Mouse (Mus musculus) forebrain, embryonic 14.5 days (tissue): ENCODE data around the gene Fam71b. TPM values are rescaled to one million over a fixed set of nuclear protein-coding genes. Genes with fewer than 3 reads are reported as not detected.

ENCODE experiments used
- ATAC-seq: fragments of 200-750 bp; cut with Nextera tagmentation; 2 replicates; pipeline ENCODE4 v1.8.0; 2017; ENCODE audit warnings: mild to moderate bottlenecking, moderate library complexity
- DNase-seq: peaks from one replicate; pipeline ENCODE4 v3.0.0-alpha.2; 2015; ENCODE audit warnings: low spot score
- H3K27ac ChIP-seq: fragments of 300-500 bp; sonication (generic); 2 replicates; pipeline ENCODE4 v1.5.1; 2014; ENCODE audit warnings: low read depth, mild to moderate bottlenecking, control low read depth, low read length, moderate library complexity
- H3K27me3 ChIP-seq: fragments of 300-500 bp; sonication (generic); replicated peaks from 2 replicates; pipeline ENCODE4 v1.6.1; 2014; ENCODE audit warnings: low read length, control low read depth, mixed read lengths; ENCODE audit not compliant: control insufficient read depth, insufficient read depth
- H3K36me3 ChIP-seq: fragments of 300-500 bp; sonication (generic); 2 replicates; pipeline ENCODE4 v1.6.1; 2014; ENCODE audit warnings: low read length, control low read depth; ENCODE audit not compliant: control insufficient read depth, insufficient read depth
- H3K4me1 ChIP-seq: fragments of 300-500 bp; sonication (generic); 2 replicates; pipeline ENCODE4 v1.6.1; 2014; ENCODE audit warnings: antibody characterized with exemption, low read length, control low read depth; ENCODE audit not compliant: control insufficient read depth, insufficient read depth
- H3K4me2 ChIP-seq: fragments of 300-500 bp; sonication (generic); 2 replicates; pipeline ENCODE4 v1.6.1; 2014; ENCODE audit warnings: mild to moderate bottlenecking, control low read depth, low read length
- H3K4me3 ChIP-seq: fragments of 300-500 bp; sonication (generic); 2 replicates; pipeline ENCODE4 v1.5.1; 2014; ENCODE audit warnings: low read depth, low read length, control low read depth
- H3K9ac ChIP-seq: fragments of 300-500 bp; sonication (generic); 2 replicates; pipeline ENCODE4 v1.6.1; 2014; ENCODE audit warnings: mild to moderate bottlenecking, low read length, control low read depth, moderate library complexity
- H3K9me3 ChIP-seq: fragments of 300-500 bp; sonication (generic); replicated peaks from 2 replicates; pipeline ENCODE4 v1.6.1; 2016; ENCODE audit warnings: low read length, control low read depth, mixed read lengths; ENCODE audit not compliant: control insufficient read depth
- WGBS: fragments of 180-500 bp; shearing (Covaris S2); extraction: QIAGEN DNeasy Blood & Tissue Kit; methylation state at CpG from one replicate; pipeline ENCODE4 v1.1.7; 2014; 5-methylcytosine and 5-hydroxymethylcytosine counted together
- polyA plus RNA-seq: library from polyadenylated mRNA; unstranded; fragments of >200 nt; fragmentation: Nextera tagmentation; extraction: Ambion mirVana; gene quantifications from 2 replicates; pipeline ENCODE4 v1.2.1, GENCODE M21; 2014

Gene Fam71b
- polyA plus RNA-seq, 1 experiment from 2014 or later: not detected

GRCm38 (mm10) chr11:46377819-46378782 lies 18.3 kb upstream of the Fam71b start:
- no peaks in the 10 kb centered on the region for H3K36me3 ChIP-seq
- no peak overlapping the region for H3K27ac ChIP-seq
- ATAC-seq: no peak
- WGBS: 90% methylated on average over 8 of the region's 8 CpGs
- no peak overlapping the region for H3K4me3 ChIP-seq
- no peak overlapping the region for H3K9ac ChIP-seq
- no peak overlapping the region for H3K4me2 ChIP-seq
- no peak for DNase-seq
- H3K4me1 ChIP-seq: no peaks in the 10 kb centered on the region
- no peaks in the 10 kb centered on the region for H3K27me3 ChIP-seq
- H3K9me3 ChIP-seq: no peaks in the 10 kb centered on the region

- WGBS: 86% methylated on average over 7 of the region's 7 CpGs
- DNase-seq (no peak), ATAC-seq (no peak)
- no peak overlapping the region for H3K4me2 ChIP-seq
- no peaks in the 10 kb centered on the region for H3K4me1 ChIP-seq
- H3K27ac ChIP-seq: no peak overlapping the region
- no peak overlapping the region for H3K4me3 ChIP-seq
- H3K9ac ChIP-seq: no peak overlapping the region
- H3K36me3 ChIP-seq: no peaks in the 10 kb centered on the region
- H3K9me3 ChIP-seq: no peaks in the 10 kb centered on the region
- no peaks in the 10 kb centered on the region for H3K27me3 ChIP-seq
These were observed 16.2 kb upstream of the Fam71b start for GRCm38 (mm10) chr11:46380097-46380675.

GRCm38 (mm10) chr11:46382466-46382865 lies 13.9 kb upstream of the Fam71b start:
- 92% methylated on average over 4 of the region's 4 CpGs for WGBS
- no peak overlapping the region for H3K4me3 ChIP-seq
- H3K9ac ChIP-seq: no peak overlapping the region
- no peaks in the 10 kb centered on the region for H3K4me1 ChIP-seq
- H3K4me2 ChIP-seq: no peak overlapping the region
- ATAC-seq (no peak), DNase-seq (no peak)
- H3K27me3 ChIP-seq: no peaks in the 10 kb centered on the region
- no peaks in the 10 kb centered on the region for H3K9me3 ChIP-seq
- no peaks in the 10 kb centered on the region for H3K36me3 ChIP-seq
- H3K27ac ChIP-seq: no peak overlapping the region

- ATAC-seq (no peak), DNase-seq (no peak)
- WGBS: 87% methylated on average over 2 of the region's 2 CpGs
- Histone ChIP-seq H3K9ac (no peak overlapping the region), H3K27me3 (no peaks in the 10 kb centered on the region), H3K4me2 (no peak overlapping the region), H3K36me3 (no peaks in the 10 kb centered on the region), H3K4me1 (no peaks in the 10 kb centered on the region), H3K27ac (no peak overlapping the region), H3K9me3 (no peaks in the 10 kb centered on the region), H3K4me3 (no peak overlapping the region)
These were observed 11.4 kb upstream of the Fam71b start for GRCm38 (mm10) chr11:46384925-46385324.

GRCm38 (mm10) chr11:46386556-46386955 lies 9.8 kb upstream of the Fam71b start:
- H3K27me3 ChIP-seq: no peaks in the 10 kb centered on the region
- H3K36me3 ChIP-seq: no peaks in the 10 kb centered on the region
- H3K4me3 ChIP-seq: no peak overlapping the region
- 89% methylated on average over 8 of the region's 8 CpGs for WGBS
- no peak overlapping the region for H3K4me2 ChIP-seq
- H3K9me3 ChIP-seq: no peaks in the 10 kb centered on the region
- ATAC-seq (no peak), DNase-seq (no peak)
- no peak overlapping the region for H3K27ac ChIP-seq
- no peaks in the 10 kb centered on the region for H3K4me1 ChIP-seq
- no peak overlapping the region for H3K9ac ChIP-seq

- no peak overlapping the region for H3K9ac ChIP-seq
- no peaks in the 10 kb centered on the region for H3K9me3 ChIP-seq
- DNase-seq (no peak), ATAC-seq (no peak)
- no peak overlapping the region for H3K4me2 ChIP-seq
- H3K27me3 ChIP-seq: no peaks in the 10 kb centered on the region
- no peaks in the 10 kb centered on the region for H3K36me3 ChIP-seq
- no peak overlapping the region for H3K27ac ChIP-seq
- WGBS: 91% methylated on average over 8 of the region's 8 CpGs
- H3K4me3 ChIP-seq: no peak overlapping the region
- H3K4me1 ChIP-seq: no peaks in the 10 kb centered on the region
These were observed 9.3 kb upstream of the Fam71b start for GRCm38 (mm10) chr11:46387061-46387460.

GRCm38 (mm10) chr11:46388438-46388837 lies 7.9 kb upstream of the Fam71b start:
- no peaks in the 10 kb centered on the region for H3K9me3 ChIP-seq
- H3K4me1 ChIP-seq: no peaks in the 10 kb centered on the region
- no peak overlapping the region for H3K4me3 ChIP-seq
- no peak for DNase-seq
- H3K9ac ChIP-seq: no peak overlapping the region
- WGBS: 81% methylated on average over 6 of the region's 6 CpGs
- no peak overlapping the region for H3K4me2 ChIP-seq
- ATAC-seq: no peak
- no peaks in the 10 kb centered on the region for H3K27me3 ChIP-seq
- no peak overlapping the region for H3K27ac ChIP-seq
- H3K36me3 ChIP-seq: no peaks in the 10 kb centered on the region

GRCm38 (mm10) chr11:46389336-46390117 lies 6.8 kb upstream of the Fam71b start, which contains the start of gene Itk:
Gene Itk (minus strand): TSS chr11:46389515.
- H3K4me3 ChIP-seq: no peak within 1 kb of the TSS
- H3K9me3 ChIP-seq: no peaks in the 10 kb centered on the region
- H3K4me2 ChIP-seq: no peak within 1 kb of the TSS
- H3K4me1 ChIP-seq: no peaks in the 10 kb centered on the region
- ATAC-seq (no peak), DNase-seq (no peak)
- WGBS: 88% methylated on average over 13 of the region's 13 CpGs
- H3K27ac ChIP-seq: no peak within 1 kb of the TSS
- H3K27me3 ChIP-seq: no peaks in the 10 kb centered on the region
- no peak within 1 kb of the TSS for H3K9ac ChIP-seq
- H3K36me3 ChIP-seq: no peaks in the 10 kb centered on the region
